Mouse (Mus musculus): ENCODE measurements around the gene Hat1.

Hat1 gene

GRCm38 (mm10) chr2:71374275-71375155 lies 14.2 kb upstream of the Hat1 start:
- in situ Hi-C loops (cut with MboI; ENCODE audit: low sequenced_read_pairs), result no loop called here

- in situ Hi-C loops (cut with MboI; ENCODE audit: low sequenced_read_pairs), result no loop called here
These were observed 12.3 kb upstream of the Hat1 start for GRCm38 (mm10) chr2:71376433-71376906.

- in situ Hi-C loops (cut with MboI; ENCODE audit: low sequenced_read_pairs), result no loop called here
These were observed 11.3 kb upstream of the Hat1 start for GRCm38 (mm10) chr2:71377426-71377825.

- in situ Hi-C loops (cut with MboI; ENCODE audit: low sequenced_read_pairs), result no loop called here
These were observed 6.8 kb upstream of the Hat1 start for GRCm38 (mm10) chr2:71381962-71382361.

GRCm38 (mm10) chr2:71383890-71384289 lies 4.9 kb upstream of the Hat1 start:
- in situ Hi-C loops (cut with MboI; ENCODE audit: low sequenced_read_pairs), result no loop called here

GRCm38 (mm10) chr2:71387766-71388165 lies 992 bp upstream of the Hat1 start:
- in situ Hi-C loops (cut with MboI; ENCODE audit: low sequenced_read_pairs), result no loop called here

GRCm38 (mm10) chr2:71389864-71390263 lies 1.1 kb downstream of the Hat1 start:
- in situ Hi-C loops (cut with MboI; ENCODE audit: low sequenced_read_pairs), result no loop called here

GRCm38 (mm10) chr2:71405613-71406012 lies 16.9 kb downstream of the Hat1 start:
- in situ Hi-C loops (cut with MboI; ENCODE audit: low sequenced_read_pairs), result no loop called here

- in situ Hi-C loops (cut with MboI; ENCODE audit: low sequenced_read_pairs), result no loop called here
These were observed 30.1 kb downstream of the Hat1 start for GRCm38 (mm10) chr2:71418760-71419280.

- in situ Hi-C loops (cut with MboI; ENCODE audit: low sequenced_read_pairs), result no loop called here
These were observed 30.6 kb downstream of the Hat1 start for GRCm38 (mm10) chr2:71419408-71419807.

- in situ Hi-C loops (cut with MboI; ENCODE audit: low sequenced_read_pairs), result no loop called here
These were observed 32.2 kb downstream of the Hat1 start for GRCm38 (mm10) chr2:71420895-71421425.

- in situ Hi-C loops (cut with MboI; ENCODE audit: low sequenced_read_pairs), result no loop called here
These were observed 35.8 kb downstream of the Hat1 start for GRCm38 (mm10) chr2:71424545-71424944.

- in situ Hi-C loops (cut with MboI; ENCODE audit: low sequenced_read_pairs), result no loop called here
These were observed 46.7 kb downstream of the Hat1 start for GRCm38 (mm10) chr2:71435440-71435839.

- in situ Hi-C loops (cut with MboI; ENCODE audit: low sequenced_read_pairs), result no loop called here
These were observed 54.6 kb downstream of the Hat1 start for GRCm38 (mm10) chr2:71443376-71443775.

- in situ Hi-C loops (cut with MboI; ENCODE audit: low sequenced_read_pairs), result no loop called here
These were observed 56.9 kb downstream of the Hat1 start for GRCm38 (mm10) chr2:71445536-71446196.

GRCm38 (mm10) chr2:71449604-71450003 lies 60.8 kb downstream of the Hat1 start:
- in situ Hi-C loops (cut with MboI; ENCODE audit: low sequenced_read_pairs), result no loop called here

GRCm38 (mm10) chr2:71451761-71452160 lies 63.0 kb downstream of the Hat1 start:
- in situ Hi-C loops (cut with MboI; ENCODE audit: low sequenced_read_pairs), result no loop called here

- in situ Hi-C loops (cut with MboI; ENCODE audit: low sequenced_read_pairs), result no loop called here
These were observed 64.6 kb downstream of the Hat1 start, which contains the start of gene Metap1d for GRCm38 (mm10) chr2:71453161-71453916. Metap1d (plus strand) TSS chr2:71453276.

- in situ Hi-C loops (cut with MboI; ENCODE audit: low sequenced_read_pairs), result no loop called here
These were observed 65.1 kb downstream of the Hat1 start for GRCm38 (mm10) chr2:71453917-71454260.

GRCm38 (mm10) chr2:71458624-71459023 lies 69.9 kb downstream of the Hat1 start:
- in situ Hi-C loops (cut with MboI; ENCODE audit: low sequenced_read_pairs), result no loop called here

- in situ Hi-C loops (cut with MboI; ENCODE audit: low sequenced_read_pairs), result no loop called here
These were observed 70.9 kb downstream of the Hat1 start for GRCm38 (mm10) chr2:71459659-71460058.
